Mouse (Mus musculus) kidney, adult 9 months (tissue): ENCODE data around the gene Olfr1130.
"Not testable (repeated sequence)": the region's sequence is repeated elsewhere in the genome, so short reads cannot be mapped to it uniquely, and the experiment has no call there.

Experiments
- DNase-seq: peaks from one replicate; pipeline ENCODE4 v3.0.0; 2022

The Olfr1130 gene

DNA sequence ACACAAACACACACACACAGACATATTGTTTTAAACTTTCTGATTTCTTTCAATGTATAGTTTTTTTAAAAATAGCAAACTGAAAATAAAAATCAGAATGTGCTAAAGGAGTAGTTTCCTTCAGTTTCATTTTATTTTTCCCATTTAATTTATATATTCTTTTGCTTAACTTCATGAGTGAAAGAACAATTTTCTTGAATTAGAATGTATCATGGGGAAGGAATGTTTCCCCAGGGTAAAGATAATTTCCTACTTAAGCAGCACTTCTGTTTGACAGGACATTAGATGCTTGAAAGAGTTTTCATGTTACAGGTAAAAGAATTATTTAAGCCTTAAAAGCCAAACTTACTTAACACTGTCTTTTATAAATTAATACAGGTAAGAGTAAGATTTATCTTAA is at the start of gene Olfr1130:
Gene Olfr1130, plus strand, starts transcription at position 301 of the 400 bp plus-strand sequence.
- DNase-seq: not testable (repeated sequence)

DNA sequence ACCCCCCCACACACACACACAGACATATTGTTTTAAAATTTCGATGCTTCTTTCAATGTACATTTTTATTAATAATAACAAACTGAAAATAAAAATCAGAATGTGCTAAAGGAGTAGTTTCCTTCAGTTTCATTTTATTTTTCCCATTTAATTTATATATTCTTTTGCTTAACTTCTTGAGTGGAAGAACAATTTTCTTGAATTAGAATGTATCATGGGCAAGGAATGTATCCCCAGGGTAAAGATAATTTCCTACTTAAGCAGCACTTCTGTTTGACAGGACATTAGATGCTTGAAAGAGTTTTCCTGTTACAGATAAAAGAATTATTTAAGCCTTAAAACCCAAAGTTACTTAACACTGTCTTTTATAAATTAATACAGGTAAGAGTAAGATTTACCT is 32.4 kb upstream of the Olfr1130 start, which contains the start of gene Olfr1129:
Gene Olfr1129, plus strand, starts transcription at position 301 of the 400 bp plus-strand sequence.
- not testable (repeated sequence) for DNase-seq

DNA sequence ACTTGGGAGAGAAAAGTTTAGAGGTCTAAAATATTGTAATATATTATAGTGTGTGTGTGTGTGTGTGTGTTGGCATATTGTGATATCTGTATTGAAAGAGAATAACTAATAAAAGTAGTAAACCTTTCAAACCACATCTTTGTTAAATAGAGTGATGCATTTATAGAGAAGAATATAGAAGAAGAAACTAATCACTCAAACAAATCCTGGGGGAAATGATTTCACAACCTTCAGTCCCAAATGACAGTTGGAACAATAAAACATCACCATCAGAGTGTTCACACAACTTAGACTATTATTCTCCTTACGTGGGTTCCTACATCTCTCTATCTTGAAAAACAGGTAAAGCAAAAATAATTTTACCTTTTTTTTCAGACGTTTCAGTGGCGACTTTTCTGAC is 20.8 kb downstream of the Olfr1130 start, which contains the start of gene Olfr1131:
Gene Olfr1131, plus strand, starts transcription at position 301 of the 400 bp plus-strand sequence.
- no peak for DNase-seq

DNA sequence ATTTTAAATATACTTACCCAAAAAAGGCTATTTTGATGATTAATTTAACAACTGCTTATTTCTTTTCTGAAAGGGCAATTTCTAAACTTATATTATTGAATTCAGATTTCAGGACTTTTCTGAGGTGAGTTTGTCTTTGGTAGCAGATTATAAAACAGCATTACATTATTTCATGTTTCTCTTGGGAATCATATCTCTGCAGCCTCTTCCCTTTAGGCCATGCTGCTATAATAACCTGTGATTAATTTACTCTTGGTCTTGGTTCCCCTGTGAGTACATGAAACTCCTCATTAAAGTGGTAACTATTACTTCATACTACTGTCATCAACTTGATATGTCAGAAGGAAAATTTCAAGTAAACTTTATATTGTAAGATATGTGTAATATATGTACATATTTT is 31.4 kb downstream of the Olfr1130 start, which contains the start of gene Olfr1132:
Gene Olfr1132, minus strand, starts transcription at position 101 of the 400 bp plus-strand sequence.
- no peak for DNase-seq

DNA sequence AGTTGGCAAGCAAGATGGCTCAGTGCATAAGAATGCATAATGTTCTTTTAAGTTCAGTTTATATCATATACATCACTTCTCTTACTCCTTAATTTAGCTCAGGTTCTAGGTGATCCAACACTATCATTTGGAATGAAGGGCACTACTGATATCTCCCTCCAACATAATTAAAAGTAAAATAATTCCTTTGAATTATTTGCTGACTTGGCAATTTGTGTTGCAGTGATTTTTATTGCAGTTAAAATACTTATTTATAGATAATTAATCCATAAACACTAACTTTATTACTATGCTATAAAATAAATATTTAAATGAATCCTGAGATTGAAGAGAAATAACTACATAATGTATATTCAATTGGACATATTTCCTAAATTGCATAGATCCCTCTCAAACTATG is 36.4 kb downstream of the Olfr1130 start:
- DNase-seq: no peak

DNA sequence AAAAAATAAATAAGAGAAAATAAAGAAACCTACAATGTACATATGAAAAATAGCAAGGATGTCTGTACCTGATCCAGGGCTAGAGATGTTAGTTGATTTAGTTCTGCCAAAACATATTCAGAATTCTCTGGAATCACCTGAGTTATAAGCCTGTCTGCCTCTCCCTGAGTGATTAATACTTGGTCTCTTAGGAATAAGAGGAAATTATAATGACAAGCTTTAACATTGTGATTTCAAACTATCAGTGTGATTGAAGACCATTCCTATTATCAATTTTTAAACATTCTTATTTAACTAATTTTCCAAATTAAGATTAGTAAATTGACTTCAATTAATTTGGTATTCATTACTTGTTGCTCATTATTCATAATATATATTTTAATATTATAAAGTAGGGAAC is 41.3 kb downstream of the Olfr1130 start, which contains the start of gene Olfr1133:
Gene Olfr1133, minus strand, starts transcription at position 101 of the 400 bp plus-strand sequence.
- DNase-seq: no peak

DNA sequence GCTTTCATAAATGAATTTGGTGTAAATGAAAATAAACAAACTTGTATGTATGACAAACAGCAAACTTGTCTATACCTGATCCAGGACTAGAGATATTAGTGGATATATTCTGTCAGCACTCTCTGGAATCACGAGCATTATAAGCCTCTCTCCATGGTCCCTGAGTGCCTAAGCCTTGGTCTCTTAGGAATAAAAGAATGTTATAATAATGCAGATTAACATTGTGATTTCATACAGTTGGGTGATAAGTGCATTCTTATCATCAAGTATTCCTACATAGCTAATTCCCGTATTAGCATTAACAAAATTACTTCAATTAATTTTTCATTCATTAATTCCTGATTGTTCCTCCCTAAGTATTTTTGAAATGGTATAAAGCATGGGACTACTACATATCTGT is 52.3 kb downstream of the Olfr1130 start, which contains the start of gene Olfr1134:
Gene Olfr1134, minus strand, starts transcription at position 101 of the 400 bp plus-strand sequence.
- no peak for DNase-seq
